Mouse (Mus musculus): ENCODE measurements at regions not wholly inside any gene's neighbourhood (a gene's known extent, or its start where the extent isn't known, plus 50 kb on each side); places are given as distances from the start of the nearest gene placed in this dataset.

GRCm38 (mm10) chr1:12466255-12466654 lies 1052.3 kb downstream of the A830018L16Rik start:
- dilution Hi-C loops (cut with MboI; ENCODE audit: extremely low pct_ligation_motif_present, extremely low pct_unique_long_range_greater_than_20kb, low sequenced_read_pairs), result no loop called here
- no peak overlapping the region for H3K9ac ChIP-seq (ENCODE audit: insufficient read depth, low read depth)
- H3K27ac ChIP-seq (ENCODE audit: insufficient read depth, low read depth), result no peak overlapping the region; the same call in 1 of the 2 replicates
- no peaks in the 10 kb centered on the region for H3K9me3 ChIP-seq (replicated peaks; ENCODE audit: low read length)
- in situ Hi-C loops (cut with MboI; ENCODE audit: low pct_ligation_motif_present, low pct_unique_long_range_greater_than_20kb, low sequenced_read_pairs), result no loop called here
- H3K4me3 ChIP-seq (replicated peaks in 1 of 3; ENCODE audit: low read depth in 2 of 3, low read length in 2 of 3, poor library complexity in 1 of 3), result no peak overlapping the region
- no peak for DNase-seq (ENCODE audit: extremely low read depth)
- H3K27me3 ChIP-seq (replicated peaks), result no peaks in the 10 kb centered on the region
- TF ChIP-seq HCFC1 (IDR thresholded peaks at IDR 0.05; ENCODE audit: low read depth, low read length) (no peak), UBTF (IDR thresholded peaks at IDR 0.05; ENCODE audit: low read depth, low read length) (no peak), GABPA (IDR thresholded peaks at IDR 0.05; ENCODE audit: insufficient replicate concordance, low read depth, low read length) (no peak), ZNF384 (IDR thresholded peaks at IDR 0.05; ENCODE audit: low read depth, low read length) (no peak), NRF1 (IDR thresholded peaks at IDR 0.05; ENCODE audit: low read depth, low read length) (no peak), RAD21 (IDR thresholded peaks at IDR 0.05; ENCODE audit: low read depth, low read length) (no peak), ZMIZ1 (IDR thresholded peaks at IDR 0.05; ENCODE audit: low read depth, low read length) (no peak), NELFE (IDR thresholded peaks at IDR 0.05; ENCODE audit: low read depth, low read length) (no peak), SMC3 (IDR thresholded peaks at IDR 0.05; ENCODE audit: low read depth, low read length) (no peak), E2F4 (IDR thresholded peaks at IDR 0.05; ENCODE audit: insufficient replicate concordance, low read depth, low read length) (no peak), EP300 (IDR thresholded peaks at IDR 0.05; ENCODE audit: low read length) (no peak), MAX (IDR thresholded peaks at IDR 0.05; ENCODE audit: low read length) (no peak), CTCF (conservative IDR thresholded peaks at IDR 0.05 in 1 of 2, IDR thresholded peaks at IDR 0.05 in 1 of 2; ENCODE audit: low read depth in 2 of 2, low read length in 2 of 2) (no peak), BHLHE40 (IDR thresholded peaks at IDR 0.05; ENCODE audit: low read depth, low read length) (no peak)
- H3K4me1 ChIP-seq (ENCODE audit: control insufficient read depth in 1 of 2, insufficient read depth in 2 of 2), result no peaks in the 10 kb centered on the region
- no peak overlapping the region for H3K4me2 ChIP-seq (ENCODE audit: insufficient read depth, low read depth, poor library complexity, severe bottlenecking)
- H3K79me2 ChIP-seq (replicated peaks; ENCODE audit: control insufficient read depth, extremely low read depth, insufficient read depth, poor library complexity, severe bottlenecking), result no peaks in the 10 kb centered on the region
- H3K36me3 ChIP-seq (replicated peaks in 1 of 2; ENCODE audit: control insufficient read depth in 1 of 2, insufficient read depth in 1 of 2, low read length in 1 of 2), result no peaks in the 10 kb centered on the region

GRCm38 (mm10) chr1:12478983-12479763 lies 1065.3 kb downstream of the A830018L16Rik start:
- Histone ChIP-seq H3K27me3 (replicated peaks) (no peaks in the 10 kb centered on the region), H3K4me1 (ENCODE audit: control insufficient read depth in 1 of 2, insufficient read depth in 2 of 2) (no peaks in the 10 kb centered on the region), H3K4me2 (ENCODE audit: insufficient read depth, low read depth, poor library complexity, severe bottlenecking) (no peak overlapping the region), H3K27ac (ENCODE audit: insufficient read depth, low read depth) (no peak overlapping the region), H3K79me2 (replicated peaks; ENCODE audit: control insufficient read depth, extremely low read depth, insufficient read depth, poor library complexity, severe bottlenecking) (no peaks in the 10 kb centered on the region), H3K9me3 (replicated peaks; ENCODE audit: low read length) (no peaks in the 10 kb centered on the region), H3K4me3 (replicated peaks in 1 of 3; ENCODE audit: low read depth in 2 of 3, low read length in 2 of 3, poor library complexity in 1 of 3) (no peak overlapping the region), H3K36me3 (replicated peaks in 1 of 2; ENCODE audit: control insufficient read depth in 1 of 2, insufficient read depth in 1 of 2, low read length in 1 of 2) (no peaks in the 10 kb centered on the region), H3K9ac (ENCODE audit: insufficient read depth, low read depth) (no peak overlapping the region)
- dilution Hi-C loops (cut with MboI; ENCODE audit: extremely low pct_ligation_motif_present, extremely low pct_unique_long_range_greater_than_20kb, low sequenced_read_pairs), result no loop called here
- TF ChIP-seq CHD2 (IDR thresholded peaks at IDR 0.05; ENCODE audit: low read length) (no peak), ZKSCAN1 (IDR thresholded peaks at IDR 0.05; ENCODE audit: borderline replicate concordance, low read depth, low read length) (no peak), USF2 (conservative IDR thresholded peaks at IDR 0.05; ENCODE audit: low read depth, low read length) (no peak), BHLHE40 (IDR thresholded peaks at IDR 0.05; ENCODE audit: low read depth, low read length) (no peak), CHD1 (IDR thresholded peaks at IDR 0.05; ENCODE audit: low read depth, low read length) (no peak), NELFE (IDR thresholded peaks at IDR 0.05; ENCODE audit: low read depth, low read length) (no peak), JUN (IDR thresholded peaks at IDR 0.05; ENCODE audit: insufficient read depth, low read depth, low read length) (no peak), ZC3H11A (IDR thresholded peaks at IDR 0.05; ENCODE audit: low read depth, low read length) (no peak), TBP (conservative IDR thresholded peaks at IDR 0.05; ENCODE audit: low read depth, low read length) (no peak), USF1 (IDR thresholded peaks at IDR 0.05; ENCODE audit: low read depth, low read length) (no peak), MXI1 (IDR thresholded peaks at IDR 0.05; ENCODE audit: low read depth, low read length) (no peak), KAT2A (IDR thresholded peaks at IDR 0.05; ENCODE audit: insufficient replicate concordance, low read length) (no peak), E2F4 (IDR thresholded peaks at IDR 0.05; ENCODE audit: insufficient replicate concordance, low read depth, low read length) (no peak), ETS1 (conservative IDR thresholded peaks at IDR 0.05; ENCODE audit: low read depth, low read length) (no peak)
- in situ Hi-C loops (cut with MboI; ENCODE audit: low pct_ligation_motif_present, low pct_unique_long_range_greater_than_20kb, low sequenced_read_pairs), result no loop called here
- no peak for DNase-seq (ENCODE audit: extremely low read depth)
